Mouse (Mus musculus): ENCODE measurements around the gene Ahcy.
"Not testable (repeated sequence)": the region's sequence is repeated elsewhere in the genome, so short reads cannot be mapped to it uniquely, and the experiment has no call there.

The Ahcy gene

DNA sequence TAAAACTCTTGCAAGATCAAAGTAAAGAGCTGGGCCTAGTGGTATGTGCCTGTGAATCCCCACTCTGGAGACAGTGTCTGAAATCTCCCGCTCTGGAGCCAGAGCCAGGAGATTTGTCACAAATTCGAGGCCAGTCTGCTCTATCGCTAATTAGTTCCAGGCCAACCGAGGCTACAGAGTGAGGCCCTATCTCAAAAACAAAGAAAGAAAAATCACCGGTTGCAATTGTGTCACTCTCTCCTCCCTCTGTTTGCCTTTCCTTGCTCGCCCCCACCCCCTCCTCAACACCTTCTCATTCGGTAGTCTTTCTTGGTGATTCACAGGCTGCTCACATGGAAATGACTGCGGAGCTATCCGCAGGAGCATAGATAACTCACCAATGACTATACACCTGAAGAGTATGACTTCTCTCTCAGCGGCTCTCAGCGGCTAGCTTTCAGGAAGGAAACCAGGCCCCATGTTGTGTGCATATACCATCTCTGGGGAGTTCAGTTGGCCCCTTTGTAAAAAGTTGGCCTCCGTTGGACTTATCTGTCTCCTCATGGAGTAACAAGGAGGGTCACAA, 551 bp upstream of the Ahcy start:
- DNase-seq: no peak

DNA sequence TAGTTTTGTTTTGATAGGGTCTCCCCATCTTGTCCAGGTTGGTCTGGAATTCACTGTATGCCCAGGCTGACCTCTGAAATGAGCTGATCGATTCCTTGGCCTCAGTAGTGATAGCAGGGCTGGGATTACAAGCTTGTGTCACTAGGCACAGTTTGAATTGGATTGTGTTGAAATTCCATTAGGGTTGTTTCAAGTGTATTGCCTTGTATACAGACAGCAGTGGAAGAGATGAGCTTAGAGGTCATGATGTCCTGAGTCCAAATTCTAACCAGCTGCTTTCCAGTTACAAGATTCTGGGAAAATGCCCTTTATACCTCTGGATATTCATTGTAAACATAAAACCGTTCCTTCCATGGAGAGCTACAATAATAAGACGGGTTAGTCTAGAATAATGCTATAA, 950 bp downstream of the Ahcy start:
- no peak for DNase-seq

DNA sequence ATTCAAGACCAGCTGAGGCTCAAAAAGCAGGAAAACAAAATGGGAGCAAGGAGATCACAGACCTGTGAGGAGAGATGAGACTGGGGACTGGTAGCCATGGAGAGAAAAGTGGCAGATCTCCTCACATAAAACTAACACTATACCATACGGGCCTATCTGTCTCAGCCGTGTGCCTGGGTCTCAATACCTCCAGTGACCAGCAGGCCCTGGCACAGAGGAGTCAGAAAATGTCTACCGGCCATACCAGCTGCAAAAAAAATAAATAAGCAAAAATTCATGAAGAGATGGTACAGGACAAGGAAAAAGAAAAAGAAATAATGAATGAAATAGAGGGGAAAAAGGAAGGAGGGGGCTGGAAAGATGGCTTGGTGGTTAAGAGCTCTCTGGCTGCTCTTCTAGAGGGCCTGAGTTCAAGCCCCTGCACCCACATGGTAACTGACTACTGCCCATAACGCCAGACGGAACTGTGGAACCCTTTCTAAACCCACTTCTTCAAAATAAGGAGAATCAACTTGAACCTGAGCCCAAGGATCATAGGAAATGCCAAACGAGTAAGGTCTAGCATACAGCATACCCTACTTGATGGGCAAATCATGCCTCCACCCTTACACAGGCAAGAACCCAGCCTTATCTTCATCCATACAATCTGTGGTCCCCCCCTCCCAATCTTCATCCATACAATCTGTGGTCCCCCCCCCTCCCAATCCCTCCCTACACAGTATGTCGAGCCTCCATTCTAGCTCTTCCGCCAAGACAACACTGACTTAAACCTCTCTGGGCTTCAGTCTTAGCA, 1.7 kb downstream of the Ahcy start:
- no peak for DNase-seq

DNA sequence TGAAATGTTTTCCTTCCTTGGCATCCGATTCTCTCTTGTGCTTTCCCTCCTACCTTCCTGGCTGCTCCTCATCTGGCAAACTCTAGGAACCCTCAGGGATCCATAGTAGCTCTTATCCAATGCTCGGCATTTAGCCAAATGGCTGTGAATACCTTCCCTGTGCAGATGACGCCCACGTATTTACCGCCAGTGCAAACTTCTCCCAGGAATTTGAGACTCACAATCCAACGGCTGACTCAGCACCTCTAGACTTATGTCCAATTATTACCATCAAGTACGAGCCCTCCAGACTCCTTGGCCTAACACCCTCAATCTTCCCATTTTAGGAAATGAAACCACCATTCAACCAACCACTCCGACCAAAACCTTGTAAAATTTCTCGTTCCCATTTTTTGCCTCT, 3.3 kb downstream of the Ahcy start:
- no peak for DNase-seq

DNA sequence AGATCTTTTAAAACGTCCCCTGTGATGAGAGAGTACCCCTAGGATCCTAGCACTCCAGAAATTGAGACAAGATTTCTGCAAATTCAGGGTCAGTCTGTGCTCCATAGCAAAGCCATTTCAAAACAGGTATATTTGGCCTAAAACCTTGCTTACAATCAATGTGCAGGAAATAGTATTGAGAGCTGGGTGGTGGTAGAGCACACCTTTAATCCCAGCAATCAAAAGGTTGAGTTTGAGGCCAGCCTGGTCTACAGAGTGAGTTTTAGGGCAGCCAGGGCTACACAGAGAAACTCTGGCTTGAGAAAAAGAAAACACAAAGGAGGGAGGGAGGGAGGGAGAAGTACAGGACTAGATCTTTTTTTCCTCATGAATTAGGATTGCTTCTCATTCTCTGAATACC, 16.9 kb downstream of the Ahcy start:
- DNase-seq: no peak

DNA sequence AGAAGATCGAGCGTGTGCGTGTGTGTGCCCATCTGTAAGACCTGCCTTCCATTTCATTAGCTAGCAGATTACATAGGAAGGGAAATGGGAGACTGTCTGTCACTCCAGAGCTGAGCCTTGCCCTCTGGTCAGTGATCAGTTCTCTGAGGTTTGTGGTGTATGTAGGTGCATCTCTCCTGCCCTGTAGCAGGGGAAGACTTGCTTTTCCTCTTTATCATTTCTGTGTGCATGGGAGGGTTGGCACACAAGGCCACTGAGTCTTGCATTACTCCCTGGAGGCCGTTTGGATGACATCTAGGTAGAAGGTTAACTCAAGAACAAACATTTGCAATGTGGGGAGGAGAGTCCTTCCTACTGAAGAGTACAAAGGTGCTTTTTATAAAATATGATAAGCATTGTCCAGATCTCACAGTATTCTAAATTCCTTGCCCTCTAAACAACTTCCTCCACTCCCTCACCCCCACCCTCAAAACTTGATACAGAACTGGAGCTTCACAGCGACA, 18.2 kb downstream of the Ahcy start:
- no peak for DNase-seq

DNA sequence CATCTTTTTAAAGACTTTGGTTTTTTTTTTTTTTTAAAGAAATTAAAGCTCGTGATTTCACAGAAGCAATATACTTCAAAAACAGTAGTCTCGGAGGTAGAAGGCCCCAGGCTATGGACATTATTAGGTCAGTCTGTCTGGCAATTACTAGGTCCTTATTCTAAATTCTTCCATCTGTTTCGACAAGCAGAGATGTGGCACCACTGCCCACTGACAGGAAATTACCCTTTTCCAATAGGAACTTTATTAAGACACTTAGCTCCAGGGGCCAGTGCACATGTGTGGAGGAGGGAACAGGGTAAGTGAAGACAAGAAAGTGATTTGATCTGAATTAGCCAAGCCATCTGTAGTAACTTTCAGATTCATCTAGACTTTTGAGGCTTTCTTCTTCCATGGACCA, 19.6 kb downstream of the Ahcy start:
- no peak for DNase-seq

DNA sequence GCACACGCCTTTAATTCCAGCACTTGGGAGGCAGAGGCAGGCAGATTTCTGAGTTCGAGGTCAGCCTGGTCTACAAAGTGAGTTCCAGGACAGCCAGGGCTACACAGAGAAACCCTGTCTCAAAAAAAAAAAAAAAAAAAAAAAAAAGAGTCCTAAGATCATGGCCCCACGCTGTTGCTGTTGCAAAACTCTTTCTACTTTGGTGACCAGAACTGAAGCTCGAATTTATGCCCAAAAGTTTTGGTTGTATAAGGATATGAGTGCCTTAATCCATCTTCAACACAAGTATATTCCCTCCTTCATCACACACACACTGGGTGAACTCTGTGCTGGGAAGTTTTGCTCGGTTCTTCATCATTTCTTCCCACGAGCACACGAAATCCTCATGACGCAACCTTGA, 20.8 kb downstream of the Ahcy start:
- DNase-seq: not testable (repeated sequence)

DNA sequence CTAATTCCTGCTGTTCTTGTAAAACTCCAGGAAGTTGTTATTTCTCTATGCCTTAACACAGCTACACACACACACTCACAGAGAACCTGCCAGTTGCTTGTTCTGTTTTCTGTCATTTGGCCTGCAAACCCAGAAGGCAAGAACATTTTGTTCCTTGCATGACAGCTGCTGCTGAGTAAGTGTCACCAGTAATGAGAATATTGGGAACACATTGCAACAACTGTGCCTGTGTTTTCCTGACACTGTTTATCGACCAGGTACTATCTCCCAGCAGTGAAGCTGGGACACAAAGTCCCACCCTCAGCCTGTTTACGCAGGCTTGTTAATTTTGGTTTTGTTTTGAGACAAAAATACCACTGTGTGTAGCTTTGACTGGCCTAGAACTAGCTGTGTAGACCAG, 21.6 kb downstream of the Ahcy start:
- DNase-seq: no peak

DNA sequence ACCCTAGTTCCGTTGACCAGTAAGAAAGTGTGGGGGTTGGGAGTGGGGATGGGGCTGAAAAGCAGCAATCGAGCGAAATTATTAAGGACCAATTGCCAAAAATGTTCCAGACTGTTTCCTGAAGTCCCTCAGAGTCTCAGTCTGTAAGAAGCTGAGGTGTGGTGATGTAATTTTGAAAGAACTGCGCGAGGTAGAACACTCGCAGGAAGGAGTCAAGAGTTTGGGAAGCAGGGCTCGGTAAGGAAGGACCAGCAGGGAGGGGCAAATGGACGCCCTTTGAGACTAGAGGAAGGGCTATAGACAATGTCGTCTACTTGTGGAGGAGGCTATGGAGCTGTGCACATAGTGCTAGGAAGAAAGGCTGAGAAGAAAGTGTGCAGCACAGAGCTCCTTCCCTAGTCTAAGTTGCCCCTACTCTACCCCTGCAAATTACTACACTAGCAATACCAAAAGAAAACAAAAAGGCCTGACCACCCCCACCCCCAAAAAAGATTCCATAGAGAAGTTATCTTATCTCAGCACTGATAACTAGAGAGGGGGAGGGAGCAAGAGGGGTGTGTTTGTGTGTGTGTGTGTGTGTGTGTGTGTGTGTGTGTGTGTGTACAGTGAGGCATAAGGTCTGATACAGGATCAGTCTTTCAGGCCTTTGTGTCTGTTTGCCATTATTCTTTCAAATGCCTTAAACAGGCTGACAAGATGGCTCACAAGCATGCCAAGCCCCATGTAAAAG, 22.5 kb downstream of the Ahcy start:
- peak in 1 of 2 experiments; percentile 18 for DNase-seq

DNA sequence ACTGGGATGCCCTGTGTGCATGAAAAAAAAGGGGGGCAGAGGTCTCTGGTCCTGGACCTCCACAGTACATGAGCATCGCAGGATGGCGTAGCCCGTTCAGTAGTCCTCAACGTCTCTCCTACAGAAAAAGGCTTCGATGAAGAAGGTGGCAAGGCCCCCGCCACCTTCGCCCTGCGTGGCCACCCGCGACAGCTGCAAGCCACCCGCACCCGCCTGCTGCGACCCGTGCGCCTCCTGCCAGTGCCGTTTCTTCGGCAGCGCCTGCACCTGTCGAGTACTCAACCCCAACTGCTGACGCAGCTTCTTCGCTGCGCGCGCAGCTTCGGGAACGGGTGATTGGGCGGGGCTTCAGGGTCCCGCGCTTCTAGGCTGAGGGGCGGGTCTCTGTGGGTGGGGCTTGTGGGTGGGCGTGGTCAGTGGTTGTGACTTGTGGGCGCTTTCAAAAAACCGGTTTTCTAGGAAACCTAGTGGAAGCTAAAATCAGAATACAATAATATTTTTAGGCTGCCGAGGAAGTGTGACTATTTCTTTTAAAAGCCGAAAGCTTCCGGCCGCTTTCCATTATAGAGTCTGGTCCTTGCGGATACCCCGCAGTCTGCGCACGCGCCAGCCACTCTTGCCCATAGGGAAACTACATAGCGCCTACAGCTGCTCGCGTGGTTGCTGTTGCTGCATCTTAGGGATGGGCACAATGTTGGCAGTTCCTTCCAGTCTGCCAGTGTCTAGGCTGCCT, 23.6 kb downstream of the Ahcy start:
- peak; percentile 98 for DNase-seq

DNA sequence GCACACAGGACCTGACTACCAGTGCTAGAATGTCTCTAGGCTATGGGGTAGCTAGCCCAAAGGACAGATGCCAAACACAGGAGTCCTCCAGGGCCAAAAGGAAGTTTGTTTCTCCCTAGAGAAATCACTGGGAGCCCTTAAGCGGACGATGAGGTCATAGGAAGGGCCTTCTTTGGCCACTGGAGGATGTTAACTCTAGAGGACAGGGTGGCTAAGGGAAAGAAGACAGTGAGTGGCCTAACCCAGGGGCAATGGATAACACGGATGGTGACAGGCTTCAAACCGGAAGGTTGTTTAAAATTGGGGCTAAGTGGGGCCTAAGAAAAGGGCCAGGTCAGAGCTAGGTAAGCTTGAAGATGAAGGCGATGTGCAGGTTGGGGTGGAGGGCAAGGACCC, 24.2 kb downstream of the Ahcy start:
- DNase-seq: no peak

DNA sequence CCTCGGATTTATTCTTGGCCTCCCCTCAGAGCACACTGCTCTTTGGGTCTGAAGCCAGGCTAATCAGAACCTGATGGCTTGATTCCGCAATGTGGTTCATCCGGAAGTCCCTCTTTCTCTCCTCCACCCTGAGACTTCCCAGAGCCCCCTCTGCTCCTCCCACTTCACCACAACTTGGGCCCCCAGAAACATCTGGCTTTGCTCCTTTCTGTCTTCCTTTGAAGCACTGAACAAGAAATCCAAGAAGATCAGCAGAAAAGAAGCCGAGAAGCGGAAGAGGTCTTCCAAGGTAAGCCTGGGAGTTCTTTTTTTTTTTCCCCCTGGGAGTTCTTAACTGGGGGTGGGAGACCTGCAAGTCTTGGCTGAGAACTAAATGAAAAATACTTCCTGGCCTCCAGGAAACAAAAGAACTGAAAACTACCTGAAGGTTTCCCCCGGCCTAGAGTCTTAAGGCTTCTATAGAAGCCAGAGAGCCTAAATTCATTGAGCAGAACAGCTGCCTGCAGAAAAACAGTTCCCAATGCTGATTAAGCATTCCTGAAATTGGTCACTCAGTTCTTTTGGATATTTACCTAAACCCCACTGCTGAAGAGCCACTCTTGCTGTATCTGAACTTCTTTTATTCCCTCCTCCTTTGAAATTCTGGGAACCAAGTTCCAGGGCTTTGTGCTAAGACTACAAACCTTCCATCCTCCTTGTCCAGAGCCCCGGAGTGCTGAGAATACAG, 26.7 kb downstream of the Ahcy start:
- no peak for DNase-seq

DNA sequence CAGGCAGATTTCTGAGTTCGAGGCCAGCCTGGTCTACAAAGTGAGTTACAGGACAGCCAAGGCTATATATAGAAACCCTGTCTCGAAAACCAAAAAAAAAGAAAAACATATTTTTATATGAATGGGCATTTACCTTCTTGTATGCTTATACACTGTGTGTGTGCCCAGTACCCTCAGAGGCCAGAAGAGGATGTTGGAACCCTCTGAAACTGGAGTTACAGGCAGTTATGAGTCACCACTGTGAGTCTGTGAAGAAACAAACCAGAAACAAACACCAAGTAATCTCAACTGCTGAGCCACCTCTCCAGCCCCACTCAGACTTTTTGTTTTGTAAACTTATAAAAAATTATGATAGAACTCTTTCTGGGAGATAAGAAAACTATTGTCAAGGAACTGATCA, 27.5 kb downstream of the Ahcy start:
- DNase-seq: no peak

DNA sequence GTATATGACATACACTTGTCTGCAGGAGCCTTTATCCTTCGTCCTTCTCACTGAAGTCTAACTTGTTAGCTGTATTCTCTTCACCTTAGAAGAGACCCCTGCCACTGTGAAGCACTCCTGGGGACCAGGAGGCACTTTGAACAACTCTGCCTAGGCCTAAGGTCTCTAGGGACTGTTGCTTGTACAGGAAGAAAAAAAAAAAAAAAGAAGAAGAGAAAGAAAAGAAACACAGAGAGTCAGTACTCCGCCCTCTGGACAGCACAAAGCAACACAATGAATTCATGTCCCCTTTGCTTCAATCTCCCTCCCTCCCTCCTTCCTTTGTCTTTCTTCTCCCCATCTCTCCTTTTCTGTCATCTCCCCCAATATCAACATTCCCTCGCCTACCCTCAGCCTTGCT, 29.2 kb downstream of the Ahcy start:
- DNase-seq: no peak

DNA sequence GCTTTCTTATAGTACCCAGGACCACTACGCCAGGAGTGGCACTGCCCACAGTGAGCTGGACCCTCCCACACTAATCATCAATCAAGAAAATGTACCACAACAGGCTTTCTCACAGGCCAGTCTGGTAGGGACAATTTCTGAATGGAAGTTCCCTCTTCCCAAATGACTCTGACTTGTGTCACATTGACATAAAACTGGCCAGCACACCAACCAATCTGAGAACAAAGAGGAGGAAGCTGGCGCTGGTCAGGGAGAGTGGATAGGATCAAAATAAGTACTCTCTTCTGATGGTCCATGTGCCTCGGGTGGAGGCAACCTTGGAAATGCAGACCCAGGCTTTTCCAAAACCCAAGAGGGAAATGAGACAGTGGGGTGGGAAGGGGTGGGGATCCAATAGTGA, 29.8 kb downstream of the Ahcy start:
- no peak for DNase-seq

DNA sequence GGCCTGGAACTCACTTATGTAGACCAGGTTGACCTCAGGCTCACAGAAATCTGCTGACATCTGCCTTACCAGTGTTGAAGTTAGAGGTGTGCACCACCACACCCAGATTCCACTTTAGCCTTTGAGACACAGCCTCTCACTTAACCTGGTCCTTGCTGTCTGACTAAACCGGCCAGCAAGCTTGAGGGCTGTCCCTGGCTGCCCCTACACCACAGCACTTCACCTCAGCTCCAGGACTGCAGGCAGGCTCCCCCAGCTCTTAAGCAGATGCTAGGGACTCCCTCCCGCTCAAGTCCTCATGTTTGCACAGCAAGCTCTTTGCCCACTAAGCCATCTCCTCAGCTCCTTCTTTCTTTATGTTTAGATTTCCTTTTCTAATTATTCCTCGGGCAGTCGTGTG, 34.3 kb downstream of the Ahcy start:
- no peak for DNase-seq

DNA sequence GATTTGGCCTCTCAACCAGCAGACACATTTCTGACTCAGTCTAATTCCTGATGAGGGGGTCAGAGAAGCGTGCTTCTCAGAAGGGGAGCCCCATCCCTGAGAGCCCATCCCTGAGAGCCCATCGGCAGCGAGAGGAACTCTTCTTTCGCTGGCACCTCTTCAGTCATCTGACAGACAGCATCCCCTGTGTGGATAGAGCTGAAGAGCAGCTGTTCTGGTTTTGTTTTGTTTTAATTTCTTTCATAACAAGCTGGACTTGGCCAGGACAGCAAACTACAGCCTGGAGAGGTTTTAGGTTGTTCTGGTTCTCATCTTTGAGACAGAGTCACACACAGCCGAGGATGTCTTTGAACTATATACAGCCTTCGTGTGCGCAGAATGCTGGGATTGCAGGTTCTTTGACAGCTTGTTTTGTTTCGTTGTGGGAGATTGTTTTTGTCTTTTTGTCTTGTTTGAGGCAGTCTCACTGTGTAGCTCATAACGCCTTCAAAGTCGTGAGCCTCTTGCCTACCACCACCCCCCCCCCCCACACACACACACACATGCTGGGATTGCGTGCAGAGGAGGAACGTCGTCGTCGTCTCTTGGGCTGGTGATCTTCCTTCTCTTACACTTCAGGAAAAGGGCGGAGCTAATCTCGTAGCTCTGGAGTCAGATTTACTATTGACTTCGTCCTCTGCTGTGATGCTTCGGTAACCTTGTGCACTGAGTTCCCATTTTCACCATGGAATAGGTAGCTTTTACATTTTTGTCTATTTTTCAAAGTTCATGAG, 41.2 kb downstream of the Ahcy start:
- DNase-seq: no peak

DNA sequence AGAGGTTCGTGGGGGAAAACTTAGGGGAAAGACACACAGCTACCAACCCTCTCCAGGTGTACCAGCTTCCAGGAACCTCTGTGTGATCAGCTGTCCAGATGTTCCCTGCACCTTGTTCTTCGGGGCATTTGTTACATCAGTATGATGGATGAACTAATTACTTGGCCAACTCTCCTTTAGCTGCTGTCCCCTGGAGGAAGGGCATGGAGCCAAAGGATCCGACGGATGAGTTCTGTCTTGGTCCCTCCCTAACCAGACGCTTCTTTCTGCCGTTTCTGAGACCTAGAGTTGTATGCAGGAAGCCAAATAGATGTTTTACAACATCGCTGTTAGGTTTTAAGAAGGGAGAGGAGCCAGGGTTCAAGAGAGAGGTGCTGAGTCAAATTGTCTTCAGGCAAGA, 43.5 kb downstream of the Ahcy start:
- no peak for DNase-seq

DNA sequence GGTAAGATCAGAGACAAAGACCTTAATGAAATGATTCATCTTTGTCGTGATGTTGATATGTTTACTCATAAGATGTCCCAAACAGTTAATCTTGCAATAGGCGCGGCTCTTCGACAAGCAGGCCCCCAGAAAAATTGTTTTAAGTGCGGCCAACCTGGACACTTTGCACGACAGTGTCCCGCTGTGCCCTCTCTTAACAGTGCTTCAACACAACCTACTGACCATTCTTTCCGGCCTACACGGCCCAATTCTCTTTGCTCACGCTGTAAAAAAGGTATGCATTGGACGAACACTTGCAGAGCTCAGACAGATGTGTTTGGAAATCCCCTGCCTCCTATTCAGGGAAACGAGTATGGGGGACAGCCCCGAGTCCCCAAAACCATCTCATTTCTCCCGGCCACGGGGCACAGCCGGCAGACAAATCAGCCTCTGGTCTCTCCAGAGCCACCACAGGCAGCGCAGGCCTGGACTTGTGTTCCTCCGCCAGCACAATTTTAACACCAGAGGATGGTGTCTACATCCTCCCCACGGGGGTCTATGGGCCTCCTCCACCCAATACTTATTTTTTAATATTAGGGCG, 54.0 kb downstream of the Ahcy start:
- DNase-seq: not testable (repeated sequence)

DNA sequence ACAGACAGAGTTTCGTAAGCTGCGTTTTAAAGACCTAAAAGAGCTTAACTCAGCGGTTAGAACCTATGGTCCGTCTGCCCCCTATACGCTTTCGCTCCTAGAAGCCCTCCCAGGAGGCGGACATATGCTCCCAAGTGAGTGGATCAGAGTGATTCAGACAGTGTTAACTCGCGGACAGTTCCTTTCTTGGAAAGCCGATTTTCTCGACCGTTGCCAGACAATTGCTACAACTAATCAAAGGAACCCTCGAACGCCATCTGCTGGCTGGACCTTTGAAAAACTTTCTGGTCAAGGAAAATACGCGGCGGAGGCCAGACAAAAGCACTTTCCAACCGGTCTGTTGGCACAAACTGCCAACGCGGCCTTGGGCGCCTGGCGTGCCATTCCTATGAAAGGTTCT, 54.6 kb downstream of the Ahcy start:
- peak; percentile 96 for DNase-seq
